Mouse (Mus musculus) megakaryocyte-erythroid progenitor cell, adult 5 weeks (primary cell): Measurements from ENCODE around the gene Tex19.2. TPM values are rescaled to one million over a fixed set of nuclear protein-coding genes. Genes with fewer than 3 reads are reported as not detected.

Experiments used
- polyA plus RNA-seq: library from polyadenylated mRNA; stranded (reverse); fragments of >175 nt; gene quantifications from 2 replicates; pipeline ENCODE4 v1.2.3, GENCODE M21; 2012

Gene Tex19.2
- not detected in 2 replicates for polyA plus RNA-seq

DNA sequence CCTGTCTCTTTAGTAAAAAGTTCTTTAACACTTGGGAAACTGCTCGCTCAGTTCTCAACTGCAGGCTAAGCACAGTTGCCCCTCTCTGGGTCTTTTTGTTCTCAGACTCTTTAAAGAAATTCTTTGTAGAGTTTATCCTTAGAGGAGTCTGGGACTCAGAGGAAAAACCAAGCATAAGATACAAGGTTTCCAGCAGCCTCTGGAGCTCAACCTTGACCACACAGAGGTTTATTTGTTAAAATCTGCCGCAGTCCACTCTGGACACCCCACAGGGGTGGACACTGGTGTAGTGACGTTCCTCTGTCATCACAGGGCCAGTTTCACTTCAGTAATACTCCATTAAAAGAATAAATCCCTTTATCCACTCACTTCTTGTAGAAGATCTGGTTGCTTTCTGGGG, at the start of gene Tex19.2:
Tex19.2 (minus strand) TSS at position 101 of the 400 bp plus-strand sequence.

DNA sequence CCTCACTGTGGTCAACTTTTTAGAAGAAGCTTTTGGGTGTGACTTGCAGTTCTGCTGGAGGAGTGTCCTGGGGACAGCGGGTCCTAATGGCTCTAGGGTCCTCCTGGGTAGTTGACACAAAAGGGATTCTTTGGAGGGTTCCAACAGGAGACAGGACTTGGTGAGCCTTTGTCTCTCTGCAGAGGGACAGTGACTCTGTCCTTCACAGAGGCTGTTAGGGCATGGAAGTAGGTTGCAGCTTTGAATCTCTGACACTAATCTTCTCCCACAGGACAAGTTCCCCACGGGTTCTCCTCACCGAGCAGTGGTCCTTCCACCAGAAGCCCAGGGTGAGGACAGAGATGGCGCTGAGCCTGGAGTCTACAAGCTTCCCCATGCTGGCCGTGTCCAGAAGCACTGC, 41.5 kb upstream of the Tex19.2 start, which contains the start of gene Uts2r:
Uts2r (plus strand) TSS at position 301 of the 400 bp plus-strand sequence.

DNA sequence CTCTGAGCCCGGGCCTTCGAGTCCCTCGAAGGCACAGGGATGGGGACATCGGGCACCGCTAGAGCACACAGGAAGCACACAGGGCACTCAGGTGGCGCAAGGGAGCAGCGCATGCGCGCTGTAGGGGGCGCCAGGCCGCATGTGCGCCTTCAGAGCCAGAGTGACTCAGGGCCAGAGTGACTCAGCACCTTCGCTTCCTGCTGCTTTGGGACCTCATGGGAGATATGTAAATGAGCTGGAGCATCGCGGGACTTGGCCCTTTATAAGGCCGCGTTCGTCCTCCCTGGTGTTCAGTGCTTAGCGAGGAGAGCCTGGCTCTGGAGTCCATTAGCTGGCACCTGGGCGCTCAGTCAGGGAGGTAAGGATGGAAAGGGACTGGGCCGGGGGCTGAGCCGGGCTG, 27.4 kb upstream of the Tex19.2 start, which contains the start of gene Tex19.1:
Tex19.1 (plus strand) TSS at position 279 of the 400 bp plus-strand sequence.

DNA sequence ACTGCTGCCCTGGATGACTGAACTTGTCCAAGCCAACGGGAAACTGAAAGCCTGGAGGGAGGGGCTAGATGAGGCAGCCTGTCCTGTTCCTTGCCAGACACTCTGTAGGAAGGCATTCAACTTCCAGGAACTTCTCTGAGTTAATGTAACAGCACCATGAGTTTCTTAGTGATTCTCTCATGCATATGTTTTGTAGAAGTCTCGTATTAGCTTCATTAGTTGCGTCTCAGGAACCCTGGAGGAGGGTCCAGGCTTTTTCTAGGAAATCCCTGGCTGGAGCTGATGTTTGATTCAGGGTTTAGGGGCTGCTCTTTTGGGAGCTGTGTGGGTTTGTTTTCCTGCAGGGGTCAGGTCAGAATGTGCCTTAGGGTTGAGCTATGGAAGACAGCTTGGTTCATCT, 37.4 kb downstream of the Tex19.2 start, which contains the start of gene Sectm1a:
Sectm1a (minus strand) TSS at position 101 of the 400 bp plus-strand sequence.

Other genes starting within 250 kb of the Tex19.2 start
- 5.9 and 8.1 TPM in 2 replicates for gene Ccdc57, start 185.8 kb downstream of the Tex19.2 start, polyA plus RNA-seq
- 15.1 and 25.3 TPM in 2 replicates for gene Slc16a3, start 170.2 kb downstream of the Tex19.2 start, polyA plus RNA-seq
- gene Csnk1d, start 127.3 kb downstream of the Tex19.2 start, polyA plus RNA-seq: 177 and 184 TPM in 2 replicates
- 9.9 and 11.8 TPM in 2 replicates for gene Cd7, start 79.3 kb downstream of the Tex19.2 start, polyA plus RNA-seq
- gene Sectm1b, start 55.1 kb downstream of the Tex19.2 start, polyA plus RNA-seq: not detected in 2 replicates
- gene Sectm1a, start 37.5 kb downstream of the Tex19.2 start, polyA plus RNA-seq: not detected in 2 replicates
- gene Tex19.1, start 27.5 kb upstream of the Tex19.2 start, polyA plus RNA-seq: not detected in 2 replicates
- not detected in 2 replicates for gene Uts2r, start 41.6 kb upstream of the Tex19.2 start, polyA plus RNA-seq
- gene Hexdc, start 85.8 kb upstream of the Tex19.2 start, polyA plus RNA-seq: 7.2 and 7.6 TPM in 2 replicates
- gene Ogfod3, start 86.0 kb upstream of the Tex19.2 start, polyA plus RNA-seq: 14.7 and 17.2 TPM in 2 replicates
- gene Cybc1, start 110.6 kb upstream of the Tex19.2 start, polyA plus RNA-seq: 23.5 and 27.6 TPM in 2 replicates
- 3.7 and 4.5 TPM in 2 replicates for gene Narf, start 118.6 kb upstream of the Tex19.2 start, polyA plus RNA-seq
- 25.9 and 30.6 TPM in 2 replicates for gene Foxk2, start 141.3 kb upstream of the Tex19.2 start, polyA plus RNA-seq
- 28.4 and 38.6 TPM in 2 replicates for gene Wdr45b, start 235.8 kb upstream of the Tex19.2 start, polyA plus RNA-seq